Mouse (Mus musculus): ENCODE data around the gene Nyap2. TPM values are rescaled to one million over a fixed set of nuclear protein-coding genes. Genes with fewer than 3 reads are reported as not detected.

The Nyap2 gene
- polyA plus RNA-seq, 1 experiment = not detected

DNA sequence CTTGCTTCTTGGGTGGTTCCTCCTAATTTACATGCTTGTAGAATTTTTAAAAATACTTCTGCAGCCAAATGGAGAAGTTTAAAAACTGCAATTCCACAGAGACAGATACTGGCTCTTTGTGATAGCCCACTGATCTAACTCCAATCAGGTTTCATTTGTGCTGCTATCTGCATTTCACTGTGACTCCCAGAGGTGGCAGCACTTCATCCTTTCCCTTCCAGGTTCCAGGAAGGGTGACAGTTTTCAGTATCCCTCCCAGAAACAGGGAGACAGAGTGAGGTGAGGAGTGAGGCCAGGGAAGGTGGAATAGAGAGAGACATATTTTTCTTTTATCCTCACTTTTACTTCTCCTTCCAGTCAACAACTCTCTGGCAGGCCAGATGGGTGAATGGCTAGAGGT lies 230.7 kb downstream of the Nyap2 start:
- TF ChIP-seq POLR2A (IDR thresholded peaks at IDR 0.05; ENCODE audit: insufficient read depth, low read depth, low read length) (no peak), CTCF (IDR thresholded peaks at IDR 0.05; ENCODE audit: insufficient read depth, low read depth, low read length) (no peak)
- no peak overlapping the region for H3K4me3 ChIP-seq (ENCODE audit: insufficient read depth, low read depth, low read length)
- no peak overlapping the region for H3K27ac ChIP-seq (ENCODE audit: insufficient read depth, low read depth, low read length)
- H3K4me1 ChIP-seq (ENCODE audit: control insufficient read depth, insufficient read depth, low read length) = no peaks in the 10 kb centered on the region

DNA sequence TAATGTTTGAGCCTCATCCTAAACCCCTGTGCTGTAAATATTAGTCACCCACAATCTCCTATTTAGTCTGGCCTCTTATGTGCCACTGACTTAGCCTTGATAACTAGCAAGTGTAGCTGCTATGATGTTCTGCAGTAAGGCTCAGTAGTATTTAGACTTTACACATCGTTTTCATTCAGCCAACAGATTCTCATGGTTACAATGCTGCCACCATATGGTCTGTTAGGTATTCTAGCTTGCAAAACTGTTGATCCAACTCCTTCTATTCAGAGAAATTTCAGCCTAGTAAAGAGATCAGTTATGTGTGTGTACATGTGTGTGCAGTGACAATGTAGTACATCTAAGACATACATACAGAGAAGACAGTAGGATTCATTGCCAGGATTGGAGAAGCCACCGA lies 231.2 kb downstream of the Nyap2 start:
- 52% methylated on average over 2 of the region's 2 CpGs for WGBS
- H3K4me1 ChIP-seq (ENCODE audit: control insufficient read depth, insufficient read depth, low read length) = no peaks in the 10 kb centered on the region
- no peak overlapping the region for H3K27ac ChIP-seq (ENCODE audit: insufficient read depth, low read depth, low read length)
- H3K4me3 ChIP-seq (ENCODE audit: insufficient read depth, low read depth, low read length) = no peak overlapping the region
- no peak for TF ChIP-seq CTCF (IDR thresholded peaks at IDR 0.05; ENCODE audit: insufficient read depth, low read depth, low read length)
- TF ChIP-seq POLR2A (IDR thresholded peaks at IDR 0.05; ENCODE audit: insufficient read depth, low read depth, low read length) = no peak

DNA sequence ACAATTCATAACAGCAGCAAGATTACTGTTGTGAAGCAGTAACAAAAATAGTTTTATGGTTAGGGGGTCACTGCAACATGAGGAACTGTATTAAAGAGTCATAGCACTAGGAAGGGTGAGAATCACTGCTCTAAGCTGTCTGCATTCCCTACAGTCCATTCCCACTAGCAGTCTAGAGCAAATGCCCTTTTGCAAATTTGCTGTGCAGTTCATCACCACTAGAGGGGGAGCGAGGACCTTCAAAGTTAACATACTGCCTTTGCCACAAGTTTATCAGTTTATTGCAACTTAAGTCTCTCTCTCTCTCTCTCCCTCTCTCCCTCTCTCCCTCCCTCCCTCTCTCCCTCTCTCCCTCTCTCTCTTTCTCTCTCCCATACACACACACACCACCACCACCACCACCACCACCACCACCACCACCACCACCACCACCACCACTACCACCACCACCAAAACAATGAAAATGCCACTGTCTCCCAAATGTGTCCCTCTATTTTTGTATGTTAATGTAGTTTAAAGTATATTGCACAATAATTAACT lies 233.4 kb downstream of the Nyap2 start:
- no peak overlapping the region for H3K27ac ChIP-seq (ENCODE audit: insufficient read depth, low read depth, low read length)
- no peak overlapping the region for H3K4me3 ChIP-seq (ENCODE audit: insufficient read depth, low read depth, low read length)
- WGBS = 4% methylated on average over 1 of the region's 1 CpGs
- no peaks in the 10 kb centered on the region for H3K4me1 ChIP-seq (ENCODE audit: control insufficient read depth, insufficient read depth, low read length)
- TF ChIP-seq POLR2A (IDR thresholded peaks at IDR 0.05; ENCODE audit: insufficient read depth, low read depth, low read length) = no peak
- no peak for TF ChIP-seq CTCF (IDR thresholded peaks at IDR 0.05; ENCODE audit: insufficient read depth, low read depth, low read length)

DNA sequence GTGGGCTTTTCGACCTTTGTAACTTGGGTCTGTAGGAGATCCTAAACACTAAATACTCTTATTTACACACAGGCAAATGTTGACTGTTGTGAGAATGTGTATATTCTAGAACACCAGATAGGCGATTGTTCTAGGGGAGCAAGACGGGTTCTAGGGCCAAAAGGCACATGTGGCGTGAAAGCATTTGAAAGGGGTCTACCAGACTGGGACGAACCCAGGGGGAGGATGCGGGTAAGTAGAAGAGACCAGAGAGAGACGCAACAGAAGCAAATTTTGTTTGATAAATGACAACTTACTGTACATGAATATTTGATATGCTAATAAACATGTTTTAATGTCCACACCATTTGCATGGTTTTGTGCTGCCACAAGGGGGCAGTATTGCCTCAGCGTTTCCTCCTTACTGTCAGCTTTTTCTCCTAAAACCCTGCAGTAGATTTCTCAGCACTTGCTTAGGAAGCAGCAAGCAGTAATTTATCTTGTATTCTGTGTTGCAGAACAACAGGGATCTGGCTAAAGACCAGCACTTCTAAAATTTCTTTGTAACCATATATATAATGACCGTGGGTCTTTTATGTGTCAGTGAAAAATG lies 239.7 kb downstream of the Nyap2 start:
- Histone ChIP-seq H3K4me3 (ENCODE audit: insufficient read depth, low read depth, low read length) (no peak overlapping the region), H3K4me1 (ENCODE audit: control insufficient read depth, insufficient read depth, low read length) (peaks cover 3% of the 10 kb centered on the region; the same call in 1 of the 2 replicates), H3K27ac (ENCODE audit: insufficient read depth, low read depth, low read length) (no peak overlapping the region)
- whole genome bisulfite sequencing = 57% methylated on average over 9 of the region's 9 CpGs
- TF ChIP-seq POLR2A (IDR thresholded peaks at IDR 0.05; ENCODE audit: insufficient read depth, low read depth, low read length) (no peak), CTCF (IDR thresholded peaks at IDR 0.05; ENCODE audit: insufficient read depth, low read depth, low read length) (no peak)

DNA sequence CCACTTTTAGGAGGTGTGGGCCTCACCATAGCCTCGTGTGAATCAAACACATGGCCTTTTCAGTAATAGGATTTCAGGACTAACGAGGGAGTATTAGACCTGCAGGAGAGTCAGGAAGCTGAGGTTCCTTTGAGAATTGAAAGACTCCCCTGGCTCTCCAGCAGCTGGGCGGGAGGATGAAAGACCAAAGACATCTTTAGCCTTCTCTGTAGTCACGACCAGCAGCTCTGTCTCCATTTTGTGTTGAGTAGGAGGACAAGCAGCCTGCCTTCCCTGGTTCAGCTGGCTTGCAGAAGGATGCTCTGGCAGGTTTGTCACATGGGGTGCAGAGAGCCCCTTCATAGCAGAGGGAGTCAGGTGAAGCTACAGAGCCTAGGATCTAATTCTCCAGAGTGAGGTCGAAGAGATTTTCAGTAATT lies 240.3 kb downstream of the Nyap2 start:
- no peak overlapping the region for H3K4me3 ChIP-seq (ENCODE audit: insufficient read depth, low read depth, low read length)
- H3K4me1 ChIP-seq (ENCODE audit: control insufficient read depth, insufficient read depth, low read length) = peaks cover 3% of the 10 kb centered on the region; the same call in 1 of the 2 replicates
- no peak for TF ChIP-seq CTCF (IDR thresholded peaks at IDR 0.05; ENCODE audit: insufficient read depth, low read depth, low read length)
- no peak for TF ChIP-seq POLR2A (IDR thresholded peaks at IDR 0.05; ENCODE audit: insufficient read depth, low read depth, low read length)
- 20% methylated on average over 5 of the region's 5 CpGs for WGBS
- H3K27ac ChIP-seq (ENCODE audit: insufficient read depth, low read depth, low read length) = no peak overlapping the region

DNA sequence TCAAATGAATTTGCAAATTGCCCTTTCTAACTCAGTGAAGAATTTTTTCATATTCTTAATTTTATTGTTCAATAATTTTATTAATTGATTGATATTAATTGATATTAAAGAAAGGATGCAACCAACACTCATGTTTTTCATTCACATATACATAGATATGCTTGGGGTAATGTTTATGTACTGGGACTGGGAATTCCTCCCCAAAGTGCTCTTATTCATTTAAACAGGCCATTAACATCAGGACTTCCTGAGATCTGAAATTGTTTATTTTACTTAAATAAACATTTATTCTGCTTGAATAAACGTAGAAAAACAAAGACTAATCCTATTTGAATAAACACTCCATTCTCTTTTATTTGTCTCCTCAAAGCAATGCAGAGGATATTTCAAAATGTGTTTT lies 311.0 kb downstream of the Nyap2 start:
- WGBS = 42% methylated on average over 1 of the region's 1 CpGs
- no peaks in the 10 kb centered on the region for H3K4me1 ChIP-seq (ENCODE audit: control insufficient read depth, insufficient read depth, low read length)
- H3K27ac ChIP-seq (ENCODE audit: insufficient read depth, low read depth, low read length) = no peak overlapping the region
- H3K4me3 ChIP-seq (ENCODE audit: insufficient read depth, low read depth, low read length) = no peak overlapping the region
- TF ChIP-seq POLR2A (IDR thresholded peaks at IDR 0.05; ENCODE audit: insufficient read depth, low read depth, low read length) = no peak
- no peak for TF ChIP-seq CTCF (IDR thresholded peaks at IDR 0.05; ENCODE audit: insufficient read depth, low read depth, low read length)

Data from olfactory bulb, adult 2 months (tissue).